Mouse (Mus musculus): ENCODE measurements around the gene Gsg1.
A peak's percentile ranks its signal among the peaks of the same experiment; 100 is the strongest.

Gene Gsg1

GRCm38 (mm10) chr6:135204869-135205268 is 49.3 kb downstream of the Gsg1 start:
- DNase-seq = no peak

GRCm38 (mm10) chr6:135203737-135204136 is 50.4 kb downstream of the Gsg1 start:
- peak; percentile 52 for DNase-seq

- DNase-seq = no peak
Observed at GRCm38 (mm10) chr6:135202668-135203067, 51.5 kb downstream of the Gsg1 start.

- DNase-seq = no peak
Observed at GRCm38 (mm10) chr6:135200122-135200957, 53.8 kb downstream of the Gsg1 start.

- no peak for DNase-seq
Observed at GRCm38 (mm10) chr6:135198726-135199125, 55.4 kb downstream of the Gsg1 start.

GRCm38 (mm10) chr6:135197921-135198532 is 56.1 kb downstream of the Gsg1 start, which contains the start of the genes Fam234b and Hebp1:
Gene Fam234b (plus strand): TSS chr6:135197977.
Gene Hebp1 (minus strand): TSS chr6:135198022.
- peak; percentile 83 for DNase-seq

- no peak for DNase-seq
Observed at GRCm38 (mm10) chr6:135197446-135197845, 56.7 kb downstream of the Gsg1 start.

- no peak for DNase-seq
Observed at GRCm38 (mm10) chr6:135196707-135197106, 57.4 kb downstream of the Gsg1 start.

- DNase-seq = no peak
Observed at GRCm38 (mm10) chr6:135194907-135195306, 59.2 kb downstream of the Gsg1 start.

- DNase-seq = no peak
Observed at GRCm38 (mm10) chr6:135193733-135194132, 60.4 kb downstream of the Gsg1 start.

- DNase-seq = no peak
Observed at GRCm38 (mm10) chr6:135192993-135193392, 61.2 kb downstream of the Gsg1 start.

- DNase-seq = no peak
Observed at GRCm38 (mm10) chr6:135191906-135192305, 62.2 kb downstream of the Gsg1 start.

GRCm38 (mm10) chr6:135190122-135190521 is 64.0 kb downstream of the Gsg1 start:
- DNase-seq = no peak

GRCm38 (mm10) chr6:135188629-135189028 is 65.5 kb downstream of the Gsg1 start:
- no peak for DNase-seq
